Mouse (Mus musculus) midbrain, embryonic 14.5 days (tissue): ENCODE data around the gene Kyat1. TPM values are rescaled to one million over a fixed set of nuclear protein-coding genes. Genes with fewer than 3 reads are reported as not detected.

Source experiments
- ATAC-seq: fragments of 200-750 bp; cut with Nextera tagmentation; 2 replicates; pipeline ENCODE4 v1.8.0; 2017; ENCODE audit warnings: moderate number of reproducible peaks, moderate library complexity; ENCODE audit not compliant: low FRiP score, low TSS enrichment
- DNase-seq: peaks from one replicate; pipeline ENCODE4 v3.0.0-alpha.2; 2015
- H3K27ac ChIP-seq: fragments of 300-500 bp; sonication (generic); replicated peaks from 2 replicates; pipeline ENCODE4 v1.5.1; 2014; ENCODE audit warnings: mild to moderate bottlenecking, low read depth, low read length, moderate library complexity
- H3K27me3 ChIP-seq: fragments of 300-500 bp; sonication (generic); 2 replicates; pipeline ENCODE4 v1.6.1; 2014; ENCODE audit warnings: low read length, control low read depth, mixed read lengths; ENCODE audit not compliant: control insufficient read depth, insufficient read depth
- H3K36me3 ChIP-seq: fragments of 300-500 bp; sonication (generic); 2 replicates; pipeline ENCODE4 v1.6.1; 2014; ENCODE audit warnings: low read length, control low read depth; ENCODE audit not compliant: control insufficient read depth, insufficient read depth
- H3K4me1 ChIP-seq: fragments of 300-500 bp; sonication (generic); 2 replicates; pipeline ENCODE4 v1.6.1; 2014; ENCODE audit warnings: mild to moderate bottlenecking, antibody characterized with exemption, low read length, control low read depth; ENCODE audit not compliant: control insufficient read depth, insufficient read depth
- H3K4me2 ChIP-seq: fragments of 300-500 bp; sonication (generic); 2 replicates; pipeline ENCODE4 v1.6.1; 2014; ENCODE audit warnings: mild to moderate bottlenecking, low read length, moderate library complexity
- H3K4me3 ChIP-seq: fragments of 300-500 bp; sonication (generic); replicated peaks from 2 replicates; pipeline ENCODE4 v1.5.1; 2014; ENCODE audit warnings: low read depth, low read length
- H3K9ac ChIP-seq: fragments of 300-500 bp; sonication (generic); replicated peaks from 2 replicates; pipeline ENCODE4 v1.6.1; 2014; ENCODE audit warnings: mild to moderate bottlenecking, low read length, moderate library complexity
- H3K9me3 ChIP-seq: fragments of 300-500 bp; sonication (generic); 2 replicates; pipeline ENCODE4 v1.6.1; 2016; ENCODE audit warnings: low read length, control low read depth, mixed read lengths; ENCODE audit not compliant: control insufficient read depth
- WGBS: fragments of 180-500 bp; shearing (Covaris S2); extraction: QIAGEN DNeasy Blood & Tissue Kit; methylation state at CpG from one replicate; pipeline ENCODE4 v1.1.7; 2014; 5-methylcytosine and 5-hydroxymethylcytosine counted together
- polyA plus RNA-seq: library from polyadenylated mRNA; unstranded; fragments of >200 nt; fragmentation: Nextera tagmentation; extraction: Ambion mirVana; gene quantifications from 2 replicates; pipeline ENCODE4 v1.2.1, GENCODE M21; 2014

The Kyat1 gene
- polyA plus RNA-seq, 1 experiment from 2014 or later: 15.3 TPM

- H3K4me1 ChIP-seq: peaks cover 11% of the 10 kb centered on the region; the same call in 1 of the 2 replicates
- H3K4me3 ChIP-seq: no peak overlapping the region
- H3K9ac ChIP-seq: no peak overlapping the region
- no peaks in the 10 kb centered on the region for H3K36me3 ChIP-seq
- no peaks in the 10 kb centered on the region for H3K9me3 ChIP-seq
- WGBS: 81% methylated on average over 4 of the region's 4 CpGs
- no peak overlapping the region for H3K27ac ChIP-seq
- DNase-seq (no peak), ATAC-seq (no peak)
- H3K4me2 ChIP-seq: no peak overlapping the region
- no peaks in the 10 kb centered on the region for H3K27me3 ChIP-seq
Observed at GRCm38 (mm10) chr2:30207401-30207800, 1.8 kb upstream of the Kyat1 start.

DNA sequence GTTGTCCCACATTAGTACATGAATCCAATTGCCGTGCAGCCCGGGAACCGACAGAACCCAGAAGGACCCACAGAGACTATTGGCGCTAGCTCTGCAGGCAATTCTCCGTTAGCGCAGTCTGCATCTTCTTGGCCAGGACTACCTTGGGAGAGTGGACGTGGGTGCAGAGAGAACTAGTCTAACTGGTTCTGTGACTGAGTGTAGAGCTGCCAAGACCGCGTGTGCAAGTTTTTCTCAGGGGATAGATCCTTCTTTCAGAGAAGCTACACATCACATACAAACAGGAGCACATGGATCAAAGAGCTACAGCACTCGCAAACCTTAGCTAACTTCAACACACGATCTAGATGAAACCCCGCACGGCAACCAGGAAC lies 405 bp downstream of the Kyat1 start:
- Histone ChIP-seq H3K4me2 (peak overlapping the region; percentile 59), H3K4me3 (peak overlapping the region; percentile 69), H3K27ac (peak overlapping the region; percentile 71), H3K36me3 (no peaks in the 10 kb centered on the region), H3K4me1 (peaks cover 11% of the 10 kb centered on the region; the same call in 1 of the 2 replicates), H3K9ac (peak overlapping the region; percentile 66), H3K27me3 (no peaks in the 10 kb centered on the region), H3K9me3 (no peaks in the 10 kb centered on the region)
- 3% methylated on average over 13 of the region's 13 CpGs for WGBS
- no peak for ATAC-seq
- DNase-seq: no peak

GRCm38 (mm10) chr2:30203439-30203838 lies 2.2 kb downstream of the Kyat1 start:
- no peaks in the 10 kb centered on the region for H3K9me3 ChIP-seq
- 79% methylated on average over 7 of the region's 7 CpGs for WGBS
- H3K4me3 ChIP-seq: no peak overlapping the region
- H3K9ac ChIP-seq: no peak overlapping the region
- H3K4me1 ChIP-seq: peaks cover 11% of the 10 kb centered on the region; the same call in 1 of the 2 replicates
- no peak overlapping the region for H3K27ac ChIP-seq
- no peaks in the 10 kb centered on the region for H3K36me3 ChIP-seq
- ATAC-seq: no peak
- DNase-seq: peak; percentile 17
- no peak overlapping the region for H3K4me2 ChIP-seq
- no peaks in the 10 kb centered on the region for H3K27me3 ChIP-seq

DNA sequence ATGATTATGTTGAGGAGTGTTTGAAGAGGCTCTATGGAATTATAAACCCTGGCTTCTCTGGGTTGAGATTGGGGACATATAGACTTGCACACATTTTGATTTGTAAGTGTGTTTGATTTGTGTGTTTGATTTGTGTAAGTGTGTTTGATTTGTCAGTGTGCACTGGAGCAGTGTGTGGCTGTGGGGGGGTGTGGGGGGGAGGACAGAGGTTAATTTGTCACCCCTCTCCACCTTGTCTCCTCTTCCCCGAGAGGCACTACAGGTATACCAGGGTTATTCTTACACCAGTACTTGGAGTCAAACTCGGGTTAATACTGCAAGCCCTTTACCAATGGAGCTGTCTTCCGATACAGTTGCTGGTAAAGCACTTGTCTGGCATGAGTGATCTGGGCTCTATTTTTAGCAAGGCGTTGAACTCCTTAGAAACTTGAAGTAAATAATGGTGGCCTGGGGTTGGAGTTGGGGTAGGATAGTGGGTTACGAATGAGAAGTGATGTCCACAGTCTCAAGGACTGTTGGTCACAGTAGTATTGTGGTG lies 5.2 kb downstream of the Kyat1 start:
- no peak for ATAC-seq

DNA sequence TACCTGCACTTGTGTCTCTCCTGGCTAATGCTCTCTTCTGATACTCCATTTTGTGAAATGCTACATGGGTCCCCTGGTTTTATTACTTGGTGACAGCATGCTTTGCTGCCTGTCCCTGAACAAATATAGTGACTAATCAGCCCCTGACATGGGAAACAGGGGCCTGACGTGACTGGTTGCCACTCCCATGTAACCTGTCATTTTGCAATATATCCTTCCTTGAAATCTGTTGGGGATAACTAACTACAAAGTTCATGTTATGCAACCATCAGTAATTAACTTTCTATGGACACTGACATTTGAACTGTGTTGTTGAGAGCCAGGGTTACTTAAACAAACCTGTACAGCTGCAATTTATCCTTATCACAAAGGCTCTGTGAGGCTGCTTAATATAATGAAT lies 5.7 kb downstream of the Kyat1 start:
- peaks cover 5% of the 10 kb centered on the region; the same call in 1 of the 2 replicates for H3K4me1 ChIP-seq
- H3K4me3 ChIP-seq: no peak overlapping the region
- H3K4me2 ChIP-seq: no peak overlapping the region
- 71% methylated on average over 1 of the region's 1 CpGs for WGBS
- H3K9me3 ChIP-seq: no peaks in the 10 kb centered on the region
- H3K36me3 ChIP-seq: no peaks in the 10 kb centered on the region
- ATAC-seq (no peak), DNase-seq (no peak)
- H3K9ac ChIP-seq: no peak overlapping the region
- no peaks in the 10 kb centered on the region for H3K27me3 ChIP-seq
- H3K27ac ChIP-seq: no peak overlapping the region

More for the DNA sequence above, 5.2 kb downstream of the Kyat1 start:
- Histone ChIP-seq H3K9me3 (no peaks in the 10 kb centered on the region), H3K27me3 (no peaks in the 10 kb centered on the region), H3K4me3 (no peak overlapping the region), H3K4me2 (no peak overlapping the region), H3K27ac (no peak overlapping the region), H3K9ac (no peak overlapping the region), H3K4me1 (peaks cover 5% of the 10 kb centered on the region; the same call in 1 of the 2 replicates), H3K36me3 (no peaks in the 10 kb centered on the region)
- no peak for DNase-seq
- 88% methylated on average over 5 of the region's 5 CpGs for WGBS

- Histone ChIP-seq H3K4me2 (no peak overlapping the region), H3K36me3 (no peaks in the 10 kb centered on the region), H3K4me3 (no peak overlapping the region), H3K4me1 (no peaks in the 10 kb centered on the region), H3K27ac (no peak overlapping the region), H3K9ac (no peak overlapping the region), H3K9me3 (no peaks in the 10 kb centered on the region), H3K27me3 (no peaks in the 10 kb centered on the region)
- no peak for DNase-seq
- 68% methylated on average over 4 of the region's 4 CpGs for WGBS
- no peak for ATAC-seq
Observed at GRCm38 (mm10) chr2:30198021-30198420, 7.6 kb downstream of the Kyat1 start.

DNA sequence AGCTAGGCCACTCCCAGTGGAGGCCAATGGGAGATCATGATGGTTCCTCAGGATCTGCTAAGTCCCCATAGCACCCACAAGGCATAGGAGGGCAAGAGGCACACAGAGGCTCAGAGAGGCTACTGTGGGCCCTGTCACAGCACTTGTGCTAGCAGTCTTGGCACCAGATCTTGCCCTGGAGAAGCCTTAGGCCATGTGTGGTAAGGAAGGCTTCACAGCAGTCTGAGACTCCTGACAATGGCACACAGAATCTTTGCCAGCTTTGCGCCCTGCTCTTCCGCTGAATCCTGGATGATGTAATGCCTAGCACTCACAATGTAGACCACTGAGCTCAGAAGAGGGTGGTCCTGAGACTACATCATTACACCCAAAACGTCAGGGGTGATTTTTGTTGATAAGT lies 11.0 kb downstream of the Kyat1 start:
- H3K27me3 ChIP-seq: no peaks in the 10 kb centered on the region
- H3K9ac ChIP-seq: no peak overlapping the region
- no peak overlapping the region for H3K4me2 ChIP-seq
- ATAC-seq (no peak), DNase-seq (no peak)
- H3K4me1 ChIP-seq: no peaks in the 10 kb centered on the region
- no peak overlapping the region for H3K4me3 ChIP-seq
- H3K27ac ChIP-seq: no peak overlapping the region
- 94% methylated on average over 3 of the region's 3 CpGs for WGBS
- no peaks in the 10 kb centered on the region for H3K36me3 ChIP-seq
- H3K9me3 ChIP-seq: no peaks in the 10 kb centered on the region

GRCm38 (mm10) chr2:30191790-30192580 lies 13.7 kb downstream of the Kyat1 start:
- no peak overlapping the region for H3K9ac ChIP-seq
- no peaks in the 10 kb centered on the region for H3K27me3 ChIP-seq
- no peak for ATAC-seq
- no peak for DNase-seq
- 93% methylated on average over 12 of the region's 12 CpGs for WGBS
- no peak overlapping the region for H3K27ac ChIP-seq
- H3K36me3 ChIP-seq: no peaks in the 10 kb centered on the region
- H3K4me3 ChIP-seq: no peak overlapping the region
- no peaks in the 10 kb centered on the region for H3K9me3 ChIP-seq
- no peaks in the 10 kb centered on the region for H3K4me1 ChIP-seq
- H3K4me2 ChIP-seq: no peak overlapping the region

GRCm38 (mm10) chr2:30185681-30186080 lies 20.0 kb downstream of the Kyat1 start:
- 79% methylated on average over 3 of the region's 3 CpGs for WGBS
- 0 out of 2 replicates have a peak, but pooled peaks cover 9% of the 10 kb centered on the region for H3K36me3 ChIP-seq

More at GRCm38 (mm10) chr2:30185681-30186080, 20.0 kb downstream of the Kyat1 start:
- Histone ChIP-seq H3K9ac (no peak overlapping the region), H3K4me1 (no peaks in the 10 kb centered on the region), H3K9me3 (no peaks in the 10 kb centered on the region), H3K4me2 (no peak overlapping the region), H3K27ac (no peak overlapping the region), H3K4me3 (no peak overlapping the region), H3K27me3 (no peaks in the 10 kb centered on the region)
- ATAC-seq (no peak), DNase-seq (no peak)
